Mouse (Mus musculus): Measurements from ENCODE around the gene Arhgap17. TPM values are rescaled to one million over a fixed set of nuclear protein-coding genes. Genes with fewer than 3 reads are reported as not detected.

The Arhgap17 gene
- total RNA-seq (2014; rRNA removed), result 16.2 and 19.8 TPM in 2 replicates
- 6.4 and 7.2 TPM in 2 replicates for polyA plus RNA-seq (2015; fragmentation: Nextera tagmentation; extraction: Ambion mirVana)

GRCm38 (mm10) chr7:123369759-123370481 lies at the start of gene Arhgap17, which contains the start of gene Lcmt1:
Gene Arhgap17 (minus strand): TSS chr7:123369915.
Gene Lcmt1 (plus strand): TSS chr7:123369784.
- TF ChIP-seq CTCF (IDR thresholded peaks at IDR 0.05; ENCODE audit: low read depth), result peak; percentile 38; the same call in 1 of the 2 replicates
- peak within 1 kb of the TSS; percentile 87 for H3K4me3 ChIP-seq (ENCODE audit: low read length)
- H3K4me1 ChIP-seq (ENCODE audit: insufficient read depth, low read length), result 0 out of 2 replicates have a peak, but pooled peaks cover 13% of the 10 kb centered on the region
- peak within 1 kb of the TSS; percentile 77 for H3K9ac ChIP-seq (replicated peaks; ENCODE audit: low read length)
- no peaks in the 10 kb centered on the region for H3K9me3 ChIP-seq (ENCODE audit: low read length)
- no peaks in the 10 kb centered on the region for H3K27me3 ChIP-seq (ENCODE audit: insufficient read depth, low read length)
- DNase-seq (ENCODE audit: low spot score) (peak; percentile 97), ATAC-seq (peak; percentile 97)
- H3K27ac ChIP-seq, result peak within 1 kb of the TSS; percentile 83
- no peaks in the 10 kb centered on the region for H3K36me3 ChIP-seq (ENCODE audit: insufficient read depth, low read length)
- WGBS, result under 1% methylated on average over 58 of the region's 64 CpGs
- peak within 1 kb of the TSS; percentile 88 for H3K4me2 ChIP-seq (ENCODE audit: low read depth, low read length)

GRCm38 (mm10) chr7:123417661-123418060 lies 47.9 kb upstream of the Arhgap17 start:
- WGBS, result 68% methylated on average over 3 of the region's 3 CpGs
- H3K9ac ChIP-seq (replicated peaks; ENCODE audit: low read length), result no peak overlapping the region
- no peaks in the 10 kb centered on the region for H3K9me3 ChIP-seq (ENCODE audit: low read length)
- peaks cover 15% of the 10 kb centered on the region for H3K36me3 ChIP-seq (ENCODE audit: insufficient read depth, low read length)
- no peak for DNase-seq (ENCODE audit: low spot score)
- no peaks in the 10 kb centered on the region for H3K27me3 ChIP-seq (ENCODE audit: insufficient read depth, low read length)
- no peaks in the 10 kb centered on the region for H3K4me1 ChIP-seq (ENCODE audit: insufficient read depth, low read length)
- H3K27ac ChIP-seq, result no peak overlapping the region
- no peak overlapping the region for H3K4me2 ChIP-seq (ENCODE audit: low read depth, low read length)
- TF ChIP-seq CTCF (IDR thresholded peaks at IDR 0.05; ENCODE audit: low read depth), result no peak
- no peak overlapping the region for H3K4me3 ChIP-seq (ENCODE audit: low read length)
- no peak for ATAC-seq

DNA sequence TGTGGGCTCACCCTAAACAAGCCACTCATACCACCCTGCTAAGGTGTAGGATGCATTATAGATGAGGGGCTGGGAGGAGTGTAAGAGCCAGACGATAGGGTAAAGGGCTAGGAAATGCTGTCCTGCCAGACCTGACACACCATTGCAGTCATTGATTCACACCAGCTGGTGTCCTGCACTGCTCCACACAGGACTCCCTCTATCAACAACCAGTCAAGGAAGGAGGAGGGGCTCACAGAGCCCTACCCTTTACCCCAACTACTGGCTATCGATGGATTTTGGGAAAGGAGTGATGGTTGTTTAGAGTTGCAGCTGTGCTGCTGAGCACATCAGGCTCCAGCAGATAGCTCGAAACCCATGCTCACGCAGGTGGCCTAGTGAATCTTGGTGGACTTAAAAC lies 47.1 kb upstream of the Arhgap17 start:
- DNase-seq (ENCODE audit: low spot score), result no peak
- Histone ChIP-seq H3K4me3 (ENCODE audit: low read length) (no peak overlapping the region), H3K9me3 (ENCODE audit: low read length) (no peaks in the 10 kb centered on the region), H3K4me1 (ENCODE audit: insufficient read depth, low read length) (no peaks in the 10 kb centered on the region), H3K4me2 (ENCODE audit: low read depth, low read length) (no peak overlapping the region), H3K27me3 (ENCODE audit: insufficient read depth, low read length) (no peaks in the 10 kb centered on the region), H3K9ac (replicated peaks; ENCODE audit: low read length) (no peak overlapping the region), H3K27ac (no peak overlapping the region), H3K36me3 (ENCODE audit: insufficient read depth, low read length) (peaks cover 13% of the 10 kb centered on the region; the same call in 1 of the 2 replicates)
- 89% methylated on average over 4 of the region's 4 CpGs for WGBS
- no peak for ATAC-seq
- no peak for TF ChIP-seq CTCF (IDR thresholded peaks at IDR 0.05; ENCODE audit: low read depth)

DNA sequence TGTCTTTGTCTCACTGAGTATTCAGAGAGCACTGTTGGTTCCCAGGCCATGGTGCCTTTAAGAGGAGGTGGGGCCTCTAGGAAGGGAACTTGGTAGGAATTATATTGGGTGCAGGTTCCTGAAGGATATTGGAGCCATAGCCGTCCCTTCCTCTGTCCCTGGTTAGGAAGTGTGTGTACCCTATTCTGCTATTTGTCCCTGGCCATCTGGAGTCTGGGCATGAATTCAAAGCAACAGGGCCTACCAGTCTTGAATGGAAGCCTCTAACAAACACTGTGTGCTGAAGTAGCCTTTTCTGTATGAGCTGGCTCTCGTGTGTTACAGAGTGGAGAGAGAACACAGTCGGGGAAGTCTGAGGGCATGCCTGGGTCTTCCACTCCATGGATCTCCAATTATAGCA lies 42.4 kb upstream of the Arhgap17 start:
- Histone ChIP-seq H3K4me3 (ENCODE audit: low read length) (no peak overlapping the region), H3K4me2 (ENCODE audit: low read depth, low read length) (no peak overlapping the region), H3K27ac (no peak overlapping the region), H3K4me1 (ENCODE audit: insufficient read depth, low read length) (no peaks in the 10 kb centered on the region), H3K9ac (replicated peaks; ENCODE audit: low read length) (no peak overlapping the region), H3K36me3 (ENCODE audit: insufficient read depth, low read length) (peaks cover 16% of the 10 kb centered on the region; the same call in 1 of the 2 replicates), H3K9me3 (ENCODE audit: low read length) (no peaks in the 10 kb centered on the region), H3K27me3 (ENCODE audit: insufficient read depth, low read length) (no peaks in the 10 kb centered on the region)
- 59% methylated on average over 3 of the region's 3 CpGs for WGBS
- DNase-seq (ENCODE audit: low spot score) (peak; percentile 23), ATAC-seq (no peak; the same call in 1 of the 2 replicates)
- TF ChIP-seq CTCF (IDR thresholded peaks at IDR 0.05; ENCODE audit: low read depth), result no peak

DNA sequence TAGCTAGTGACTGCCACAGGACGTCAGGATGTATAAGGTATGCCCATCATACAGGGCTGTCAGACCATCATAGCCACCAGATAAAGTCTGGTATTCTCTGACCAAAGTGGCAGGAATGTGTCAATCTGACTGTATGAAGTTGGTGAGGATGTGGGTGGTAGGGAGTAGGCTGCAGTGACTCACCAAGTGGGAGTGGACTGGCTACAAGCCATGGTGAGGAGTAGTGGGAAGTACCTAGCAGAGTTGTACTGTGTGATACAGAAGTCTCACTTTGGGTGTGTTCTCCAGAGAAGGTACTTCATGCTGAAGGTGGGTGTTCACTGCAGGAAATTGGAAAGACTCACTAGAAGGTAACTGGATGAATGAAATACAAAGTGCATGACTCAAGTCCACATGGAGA lies 41.4 kb upstream of the Arhgap17 start:
- no peaks in the 10 kb centered on the region for H3K9me3 ChIP-seq (ENCODE audit: low read length)
- H3K4me3 ChIP-seq (ENCODE audit: low read length), result no peak overlapping the region
- H3K27me3 ChIP-seq (ENCODE audit: insufficient read depth, low read length), result no peaks in the 10 kb centered on the region
- H3K4me2 ChIP-seq (ENCODE audit: low read depth, low read length), result no peak overlapping the region
- no peak overlapping the region for H3K9ac ChIP-seq (replicated peaks; ENCODE audit: low read length)
- peaks cover 16% of the 10 kb centered on the region; the same call in 1 of the 2 replicates for H3K36me3 ChIP-seq (ENCODE audit: insufficient read depth, low read length)
- 87% methylated on average over 1 of the region's 1 CpGs for WGBS
- no peak for TF ChIP-seq CTCF (IDR thresholded peaks at IDR 0.05; ENCODE audit: low read depth)
- H3K27ac ChIP-seq, result no peak overlapping the region
- DNase-seq (ENCODE audit: low spot score) (no peak), ATAC-seq (no peak)
- no peaks in the 10 kb centered on the region for H3K4me1 ChIP-seq (ENCODE audit: insufficient read depth, low read length)

GRCm38 (mm10) chr7:123410502-123410901 lies 40.8 kb upstream of the Arhgap17 start:
- no peak overlapping the region for H3K4me2 ChIP-seq (ENCODE audit: low read depth, low read length)
- no peak for ATAC-seq
- no peak for TF ChIP-seq CTCF (IDR thresholded peaks at IDR 0.05; ENCODE audit: low read depth)

GRCm38 (mm10) chr7:123406988-123407387 lies 37.3 kb upstream of the Arhgap17 start:
- Histone ChIP-seq H3K4me2 (ENCODE audit: low read depth, low read length) (no peak overlapping the region), H3K9ac (replicated peaks; ENCODE audit: low read length) (no peak overlapping the region), H3K27ac (no peak overlapping the region), H3K27me3 (ENCODE audit: insufficient read depth, low read length) (no peaks in the 10 kb centered on the region), H3K9me3 (ENCODE audit: low read length) (no peaks in the 10 kb centered on the region), H3K36me3 (ENCODE audit: insufficient read depth, low read length) (peaks cover 45% of the 10 kb centered on the region; the same call in 1 of the 2 replicates), H3K4me3 (ENCODE audit: low read length) (no peak overlapping the region), H3K4me1 (ENCODE audit: insufficient read depth, low read length) (no peaks in the 10 kb centered on the region)
- WGBS, result 85% methylated on average over 4 of the region's 4 CpGs
- no peak for ATAC-seq
- DNase-seq (ENCODE audit: low spot score), result no peak
- no peak for TF ChIP-seq CTCF (IDR thresholded peaks at IDR 0.05; ENCODE audit: low read depth)

More at GRCm38 (mm10) chr7:123410502-123410901, 40.8 kb upstream of the Arhgap17 start:
- H3K27me3 ChIP-seq (ENCODE audit: insufficient read depth, low read length), result no peaks in the 10 kb centered on the region
- no peak for DNase-seq (ENCODE audit: low spot score)
- peaks cover 20% of the 10 kb centered on the region; the same call in 1 of the 2 replicates for H3K36me3 ChIP-seq (ENCODE audit: insufficient read depth, low read length)
- no peak overlapping the region for H3K27ac ChIP-seq
- H3K4me1 ChIP-seq (ENCODE audit: insufficient read depth, low read length), result no peaks in the 10 kb centered on the region
- H3K9ac ChIP-seq (replicated peaks; ENCODE audit: low read length), result no peak overlapping the region
- H3K4me3 ChIP-seq (ENCODE audit: low read length), result no peak overlapping the region
- H3K9me3 ChIP-seq (ENCODE audit: low read length), result no peaks in the 10 kb centered on the region
- 95% methylated on average over 7 of the region's 7 CpGs for WGBS

Data from hindbrain, postnatal 0 days (tissue).